Mouse (Mus musculus) stomach, postnatal 0 days (tissue): ENCODE measurements around the gene Nfkbiz. TPM values are rescaled to one million over a fixed set of nuclear protein-coding genes. Genes with fewer than 3 reads are reported as not detected.

Experiments
- ATAC-seq: fragments of 200-750 bp; cut with Nextera tagmentation; 2 replicates; pipeline ENCODE4 v1.8.0; 2017; ENCODE audit not compliant: low FRiP score, low TSS enrichment
- DNase-seq: peaks from one replicate; pipeline ENCODE4 v3.0.0-alpha.2; 2016; ENCODE audit warnings: low spot score
- H3K27ac ChIP-seq: fragments of 300-500 bp; sonication (generic); replicated peaks from 2 replicates; pipeline ENCODE4 v1.5.1; 2014; ENCODE audit warnings: mild to moderate bottlenecking, control low read depth
- H3K27me3 ChIP-seq: fragments of 300-500 bp; sonication (generic); 2 replicates; pipeline ENCODE4 v1.6.1; 2014; ENCODE audit warnings: low read length; ENCODE audit not compliant: control insufficient read depth, insufficient read depth
- H3K36me3 ChIP-seq: fragments of 300-500 bp; sonication (generic); 2 replicates; pipeline ENCODE4 v1.6.1; 2014; ENCODE audit warnings: low read length, mixed read lengths; ENCODE audit not compliant: control insufficient read depth, insufficient read depth
- H3K4me1 ChIP-seq: fragments of 300-500 bp; sonication (generic); replicated peaks from 2 replicates; pipeline ENCODE4 v1.6.1; 2014; ENCODE audit warnings: antibody characterized with exemption; ENCODE audit not compliant: control insufficient read depth, insufficient read depth
- H3K4me2 ChIP-seq: fragments of 300-500 bp; sonication (generic); replicated peaks from 2 replicates; pipeline ENCODE4 v1.6.1; 2014; ENCODE audit warnings: low read depth, mild to moderate bottlenecking, control low read depth, moderate library complexity
- H3K4me3 ChIP-seq: fragments of 300-500 bp; sonication (generic); 2 replicates; pipeline ENCODE4 v1.5.1; 2014; ENCODE audit warnings: low read depth, low read length, control low read depth
- H3K9ac ChIP-seq: fragments of 300-500 bp; sonication (generic); 2 replicates; pipeline ENCODE4 v1.6.1; 2014; ENCODE audit warnings: mild to moderate bottlenecking, low read length, control low read depth, mixed read lengths
- H3K9me3 ChIP-seq: fragments of 300-500 bp; sonication (generic); 2 replicates; pipeline ENCODE4 v1.6.1; 2016; ENCODE audit warnings: low read length; ENCODE audit not compliant: control insufficient read depth
- CTCF ChIP-seq: IDR thresholded peaks from 2 replicates; pipeline ENCODE4 v1.5.1; 2016; ENCODE audit warnings: antibody characterized with exemption, low read depth, mild to moderate bottlenecking, moderate library complexity
- EP300 ChIP-seq: optimal IDR thresholded peaks from 2 replicates; pipeline ENCODE3; 2016; ENCODE audit warnings: antibody characterized with exemption
- WGBS: fragments of 180-500 bp; shearing (Covaris S2); extraction: QIAGEN DNeasy Blood & Tissue Kit; methylation state at CpG from one replicate; pipeline ENCODE4 v1.1.7; 2014; 5-methylcytosine and 5-hydroxymethylcytosine counted together
- polyA plus RNA-seq: library from polyadenylated mRNA; unstranded; fragments of >200 nt; fragmentation: Nextera tagmentation; extraction: Ambion mirVana; gene quantifications from 2 replicates; pipeline ENCODE4 v1.2.1, GENCODE M21; 2015

Gene Nfkbiz
- polyA plus RNA-seq, 1 experiment from 2014 or later, result 9.1 TPM

DNA sequence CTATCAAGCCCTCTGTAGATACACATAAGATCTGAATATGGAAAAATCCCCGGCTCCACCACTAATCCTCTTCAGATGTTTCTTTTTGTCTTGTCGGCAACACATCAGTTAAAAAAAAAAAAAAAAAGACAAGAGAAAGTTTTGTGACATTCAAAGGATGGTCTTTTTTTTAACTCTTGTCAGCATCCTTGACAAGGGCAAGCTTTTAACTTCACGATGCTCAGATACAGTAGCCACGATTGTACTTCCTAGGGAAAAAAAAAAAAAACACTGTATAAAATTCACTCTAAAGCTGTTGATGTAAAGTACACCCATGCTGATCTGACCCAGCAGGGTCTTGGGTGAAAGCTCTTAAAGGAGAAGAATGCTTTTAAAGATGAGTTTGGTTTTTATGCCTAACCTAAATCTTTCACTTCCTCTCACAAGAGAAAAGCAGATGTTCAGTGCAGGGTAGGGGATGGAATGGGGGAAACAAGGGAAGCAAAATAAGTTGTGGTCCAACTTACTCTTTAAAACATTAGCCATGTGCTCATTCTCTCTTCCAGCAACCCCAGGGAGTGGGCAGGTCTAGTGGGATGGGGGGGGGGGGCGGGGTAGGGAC lies 57.6 kb downstream of the Nfkbiz start:
- 39% methylated on average over 5 of the region's 5 CpGs for WGBS
- TF ChIP-seq EP300 (no peak), CTCF (no peak)

DNA sequence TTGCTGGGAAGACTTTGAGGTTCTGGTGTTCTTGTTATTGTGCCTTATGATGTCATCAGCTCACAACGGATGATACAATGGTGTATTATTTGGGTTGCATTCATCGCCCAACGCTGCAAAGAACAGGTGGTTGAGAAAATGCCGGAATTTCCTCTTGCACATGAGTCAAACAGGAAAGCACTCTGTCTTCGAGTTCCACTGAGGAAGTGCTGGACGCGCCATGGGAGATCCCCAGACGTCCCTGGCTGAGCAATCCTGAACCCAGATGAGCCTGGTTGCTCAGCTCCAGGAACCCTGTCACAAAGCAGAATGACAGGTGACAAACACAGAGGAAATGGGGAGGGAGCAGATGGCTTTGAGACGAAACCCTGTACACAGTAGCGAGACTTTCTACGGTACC lies 62.4 kb downstream of the Nfkbiz start:
- H3K36me3 ChIP-seq, result no peaks in the 10 kb centered on the region
- TF ChIP-seq CTCF (no peak), EP300 (no peak)
- no peaks in the 10 kb centered on the region for H3K27me3 ChIP-seq
- H3K9ac ChIP-seq, result no peak overlapping the region
- no peak overlapping the region for H3K4me2 ChIP-seq
- no peaks in the 10 kb centered on the region for H3K4me1 ChIP-seq
- no peaks in the 10 kb centered on the region for H3K9me3 ChIP-seq
- no peak overlapping the region for H3K4me3 ChIP-seq
- 77% methylated on average over 11 of the region's 11 CpGs for WGBS
- DNase-seq (no peak), ATAC-seq (no peak)
- H3K27ac ChIP-seq, result no peak overlapping the region

More for the DNA sequence above, 57.6 kb downstream of the Nfkbiz start:
- Histone ChIP-seq H3K9ac (no peak overlapping the region), H3K4me3 (no peak overlapping the region), H3K36me3 (no peaks in the 10 kb centered on the region), H3K4me1 (no peaks in the 10 kb centered on the region), H3K4me2 (no peak overlapping the region), H3K27me3 (no peaks in the 10 kb centered on the region), H3K9me3 (no peaks in the 10 kb centered on the region), H3K27ac (no peak overlapping the region)
- DNase-seq (no peak), ATAC-seq (no peak)

- 57% methylated on average over 3 of the region's 3 CpGs for WGBS
- Histone ChIP-seq H3K27me3 (no peaks in the 10 kb centered on the region), H3K27ac (no peak overlapping the region), H3K4me1 (no peaks in the 10 kb centered on the region), H3K9ac (no peak overlapping the region), H3K9me3 (no peaks in the 10 kb centered on the region), H3K4me2 (no peak overlapping the region), H3K36me3 (no peaks in the 10 kb centered on the region), H3K4me3 (no peak overlapping the region)
- no peak for DNase-seq
- TF ChIP-seq CTCF (no peak), EP300 (no peak)
- peak; percentile 45; the same call in 1 of the 2 replicates for ATAC-seq
These were observed 68.5 kb downstream of the Nfkbiz start for GRCm38 (mm10) chr16:55770247-55770646.

Other genes with a start within 250 kb of the Nfkbiz start
- 0.11 and 0.16 TPM in 2 replicates for gene Nxpe3, start 56.4 kb upstream of the Nfkbiz start, polyA plus RNA-seq
- gene Cep97, start 96.0 kb upstream of the Nfkbiz start, polyA plus RNA-seq, result 1.9 and 2.6 TPM in 2 replicates
- 760 and 770 TPM in 2 replicates for gene Rpl24, start 127.4 kb upstream of the Nfkbiz start, polyA plus RNA-seq
- 6.8 and 7.3 TPM in 2 replicates for gene Zbtb11, start 135.0 kb upstream of the Nfkbiz start, polyA plus RNA-seq
- gene Pcnp, start 190.8 kb upstream of the Nfkbiz start, polyA plus RNA-seq, result 122 and 128 TPM in 2 replicates
- 16.2 and 17.6 TPM in 2 replicates for gene Trmt10c, start 198.9 kb upstream of the Nfkbiz start, polyA plus RNA-seq
- 11.0 and 12.6 TPM in 2 replicates for gene Senp7, start 209.4 kb upstream of the Nfkbiz start, polyA plus RNA-seq